Mouse (Mus musculus): Measurements from ENCODE around the gene C530008M17Rik. TPM values are rescaled to one million over a fixed set of nuclear protein-coding genes. Genes with fewer than 3 reads are reported as not detected.

Gene C530008M17Rik
- total RNA-seq, 2 experiments from 2014 or later, result 89.9 to 92.4 TPM

- Histone ChIP-seq H3K4me3 (no peak overlapping the region), H3K27ac (no peak overlapping the region)
- peak; percentile 97 for TF ChIP-seq CTCF (conservative IDR thresholded peaks at IDR 0.05)
- peak; percentile 68 to 85 for DNase-seq (ENCODE audit: low spot score in 2 of 2)
These were observed 187.1 kb downstream of the C530008M17Rik start for GRCm38 (mm10) chr5:76843448-76843847.

DNA sequence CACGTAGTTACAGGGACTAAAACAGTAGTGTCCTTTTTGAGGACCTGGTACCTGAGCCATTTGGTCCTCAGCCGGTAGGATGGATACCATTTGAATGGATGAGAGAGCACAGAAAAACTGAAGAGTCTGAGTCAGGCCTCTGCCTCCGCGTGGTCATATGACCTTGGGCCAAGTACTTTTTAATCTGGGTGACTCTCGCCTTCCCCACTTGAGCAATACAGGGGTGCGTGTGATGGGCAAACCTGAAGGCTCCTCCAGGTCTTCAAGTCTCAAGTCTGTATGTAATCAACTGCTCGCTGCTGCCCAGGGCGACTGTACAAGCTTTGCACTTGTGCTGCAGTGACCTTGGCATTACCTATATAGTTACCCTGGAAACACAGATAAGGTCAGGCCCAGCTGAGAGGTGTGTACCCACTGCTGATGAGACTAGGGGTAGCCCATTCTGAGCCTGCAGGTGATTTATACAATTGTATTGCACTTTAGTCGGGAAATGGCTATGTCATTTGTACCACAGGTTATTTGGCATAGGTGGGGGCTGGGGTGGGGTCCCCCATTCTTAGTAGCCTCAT is 187.6 kb downstream of the C530008M17Rik start:
- no peak for DNase-seq (ENCODE audit: low spot score in 2 of 2)
- Histone ChIP-seq H3K27ac (no peak overlapping the region; the same call in 1 of the 2 replicates), H3K4me3 (no peak overlapping the region)
- no peak for TF ChIP-seq CTCF (conservative IDR thresholded peaks at IDR 0.05)

DNA sequence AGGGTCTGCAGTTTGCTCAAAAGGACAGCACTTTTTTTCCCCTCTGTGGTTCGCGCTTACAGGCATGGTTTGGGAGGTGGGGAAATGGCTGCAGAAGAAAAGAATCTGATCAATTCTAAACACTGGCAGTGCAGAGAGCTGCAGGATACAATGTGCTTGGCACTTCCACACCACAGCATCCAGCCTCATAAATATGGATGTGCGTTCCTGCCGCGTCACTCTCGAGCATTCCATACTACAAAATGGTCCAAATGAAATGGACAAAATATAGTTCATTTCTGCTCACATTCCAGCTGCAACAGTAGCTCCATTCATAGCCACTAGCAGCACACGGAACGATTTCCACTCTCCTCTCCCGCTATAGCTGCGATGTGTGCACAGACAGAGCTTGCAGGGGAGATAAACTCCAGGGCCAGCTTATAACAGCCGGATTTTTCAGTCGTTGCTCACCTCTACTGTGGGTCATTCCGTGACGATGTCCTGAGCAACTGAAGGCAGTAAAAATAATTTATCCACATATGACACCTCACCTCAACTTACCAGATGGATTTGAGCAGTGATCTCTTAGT is 188.4 kb downstream of the C530008M17Rik start:
- no peak for DNase-seq (ENCODE audit: low spot score in 2 of 2)
- TF ChIP-seq CTCF (conservative IDR thresholded peaks at IDR 0.05), result no peak
- Histone ChIP-seq H3K4me3 (no peak overlapping the region), H3K27ac (no peak overlapping the region)

DNA sequence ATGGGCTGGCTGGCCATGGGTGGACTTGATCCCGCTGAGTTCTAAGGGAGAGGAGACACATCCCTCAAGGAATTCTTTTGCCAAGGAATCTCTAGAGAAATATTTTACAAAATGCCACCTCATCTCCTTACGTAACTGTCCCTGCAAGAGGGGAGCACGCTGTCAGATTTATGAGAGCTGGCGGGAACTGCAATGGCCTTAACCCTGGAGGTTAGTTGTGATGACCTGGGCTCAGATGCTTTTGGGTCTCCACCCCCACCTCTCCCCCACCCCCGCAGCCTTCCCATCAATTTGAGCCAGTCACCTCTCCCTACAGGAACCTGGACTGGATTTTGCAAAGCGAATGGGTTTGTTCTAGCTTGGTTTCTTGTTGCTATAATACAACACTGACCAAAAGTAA is 190.8 kb downstream of the C530008M17Rik start:
- DNase-seq (ENCODE audit: low spot score in 2 of 2), result no peak
- Histone ChIP-seq H3K4me3 (no peak overlapping the region), H3K27ac (no peak overlapping the region)
- no peak for TF ChIP-seq CTCF (conservative IDR thresholded peaks at IDR 0.05)

DNA sequence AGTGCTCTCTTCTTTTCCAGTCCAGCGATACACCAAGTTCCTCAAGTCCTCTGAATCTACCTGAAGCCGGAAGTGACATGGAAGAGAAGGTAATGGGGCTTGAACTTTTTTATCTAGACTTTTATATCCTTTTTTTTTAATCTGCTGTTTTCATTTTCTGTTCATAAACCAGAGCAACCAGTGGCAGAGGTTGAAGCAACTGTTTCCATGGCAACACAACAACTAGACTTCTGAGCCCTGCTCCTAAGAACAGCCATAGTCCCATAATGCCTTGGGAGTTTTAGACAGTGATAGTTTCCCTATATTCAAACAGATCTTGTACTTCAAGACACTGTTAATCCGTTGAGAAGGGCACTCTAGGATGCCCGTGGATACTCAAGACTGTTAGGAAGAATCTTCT is 195.0 kb downstream of the C530008M17Rik start:
- Histone ChIP-seq H3K27ac (no peak overlapping the region), H3K4me3 (no peak overlapping the region)
- TF ChIP-seq CTCF (conservative IDR thresholded peaks at IDR 0.05), result no peak
- DNase-seq (ENCODE audit: low spot score in 2 of 2), result no peak

GRCm38 (mm10) chr5:76853549-76853948 is 197.2 kb downstream of the C530008M17Rik start:
- DNase-seq (ENCODE audit: low spot score in 2 of 2), result peak; percentile 60 to 84
- TF ChIP-seq CTCF (conservative IDR thresholded peaks at IDR 0.05), result peak; percentile 100
- H3K27ac ChIP-seq, result no peak overlapping the region
- H3K4me3 ChIP-seq, result no peak overlapping the region

DNA sequence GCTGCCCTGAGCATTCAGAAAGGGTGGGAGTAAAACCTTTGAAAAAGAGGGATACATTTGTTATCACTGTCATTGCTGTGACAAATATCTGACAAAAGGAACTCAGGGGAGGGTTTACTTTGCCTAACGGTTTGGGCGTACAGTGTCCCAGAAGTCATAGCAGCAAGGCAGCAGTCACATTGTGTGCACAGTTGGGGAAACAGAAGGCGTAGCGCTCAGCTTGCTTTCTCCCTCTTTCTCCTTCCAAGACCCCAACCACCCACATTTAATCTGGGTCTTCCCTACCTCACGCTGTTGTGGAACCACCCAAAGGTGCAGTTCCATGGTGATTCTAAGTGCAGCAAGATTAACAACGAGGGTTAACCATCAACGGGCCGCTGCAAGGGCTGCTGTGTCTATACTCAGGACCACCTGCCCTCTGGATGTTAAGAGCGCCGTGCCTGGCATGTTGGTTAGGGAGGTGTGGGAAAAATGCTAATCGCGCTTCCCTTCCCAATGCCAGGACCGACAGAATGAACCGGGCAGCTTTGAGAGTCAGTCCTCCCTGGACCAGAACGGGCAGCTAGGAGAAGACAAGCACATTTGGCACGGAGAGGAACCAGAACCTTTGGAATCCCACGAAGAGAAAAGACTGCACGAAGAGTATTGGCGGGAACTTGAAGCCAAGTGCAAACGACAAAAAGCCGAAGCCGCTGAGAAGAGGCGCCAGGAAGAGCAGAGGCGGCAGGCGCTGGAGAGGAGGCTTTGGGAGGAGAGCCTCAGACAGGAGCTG is 199.7 kb downstream of the C530008M17Rik start:
- Histone ChIP-seq H3K27ac (peak overlapping the region; percentile 36; the same call in 1 of the 2 replicates), H3K4me3 (peak overlapping the region; percentile 41)
- peak in 1 of 2 experiments; percentile 42 for DNase-seq (ENCODE audit: low spot score in 2 of 2)
- no peak for TF ChIP-seq CTCF (conservative IDR thresholded peaks at IDR 0.05)

- no peak for DNase-seq (ENCODE audit: low spot score in 2 of 2)
- no peak for TF ChIP-seq CTCF (conservative IDR thresholded peaks at IDR 0.05)
- Histone ChIP-seq H3K4me3 (peak overlapping the region; percentile 41), H3K27ac (0 out of 2 replicates have a peak overlapping the region, but pooled peaks have one; percentile 10)
These were observed 201.0 kb downstream of the C530008M17Rik start for GRCm38 (mm10) chr5:76857103-76858015.

DNA sequence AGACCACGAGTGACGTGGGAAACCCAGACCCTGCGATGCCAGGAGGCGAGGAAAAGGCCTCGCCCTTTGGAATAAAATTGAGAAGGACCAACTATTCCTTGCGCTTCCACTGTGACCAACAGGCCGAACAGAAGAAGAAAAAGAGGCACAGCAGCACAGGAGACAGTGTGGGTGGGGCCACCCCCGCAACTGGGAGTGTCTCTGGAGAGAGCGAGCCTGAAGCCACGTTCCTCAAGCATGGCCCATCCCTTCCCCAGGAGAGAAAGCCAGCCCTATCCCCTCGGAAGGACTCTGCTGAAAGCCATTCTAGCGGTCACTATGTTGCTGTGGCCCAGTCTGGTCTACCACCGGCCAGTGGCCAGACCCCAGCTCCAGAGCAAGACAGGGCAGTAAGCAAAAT is 202.1 kb downstream of the C530008M17Rik start:
- H3K4me3 ChIP-seq, result no peak overlapping the region
- no peak overlapping the region for H3K27ac ChIP-seq
- TF ChIP-seq CTCF (conservative IDR thresholded peaks at IDR 0.05), result no peak
- DNase-seq (ENCODE audit: low spot score in 2 of 2), result no peak

DNA sequence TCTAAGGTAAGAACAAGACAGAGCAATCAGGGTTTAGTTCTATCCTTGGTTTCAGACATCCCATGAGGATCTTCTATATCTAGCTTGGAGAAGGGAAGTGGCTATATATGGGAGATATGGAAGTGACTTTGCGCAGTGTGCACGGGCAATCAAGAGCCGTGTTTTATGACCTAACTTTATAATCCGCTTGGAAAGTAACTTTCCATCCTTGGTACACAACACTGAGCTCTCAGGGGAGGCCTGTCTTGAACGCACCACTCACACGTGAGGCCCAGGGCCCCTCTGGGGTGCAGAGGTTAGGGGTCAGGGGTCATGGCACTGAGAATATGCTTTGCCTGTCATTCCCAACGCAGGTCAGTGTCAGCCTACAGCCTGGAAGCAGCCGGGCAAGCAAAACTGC is 210.5 kb downstream of the C530008M17Rik start:
- DNase-seq (ENCODE audit: low spot score in 2 of 2), result peak in 1 of 2 experiments; percentile 2
- TF ChIP-seq CTCF (conservative IDR thresholded peaks at IDR 0.05), result no peak
- no peak overlapping the region for H3K4me3 ChIP-seq
- H3K27ac ChIP-seq, result no peak overlapping the region

GRCm38 (mm10) chr5:76868693-76869286 is 212.5 kb downstream of the C530008M17Rik start:
- no peak for TF ChIP-seq CTCF (conservative IDR thresholded peaks at IDR 0.05)
- peak overlapping the region; percentile 40 for H3K4me3 ChIP-seq
- DNase-seq (ENCODE audit: low spot score in 2 of 2), result peak in 1 of 2 experiments; percentile 29

GRCm38 (mm10) chr5:76869553-76869952 is 213.2 kb downstream of the C530008M17Rik start:
- no peak for TF ChIP-seq CTCF (conservative IDR thresholded peaks at IDR 0.05)
- peak overlapping the region; percentile 40; the same call in 1 of the 2 replicates for H3K4me3 ChIP-seq
- peak in 1 of 2 experiments; percentile 3 for DNase-seq (ENCODE audit: low spot score in 2 of 2)
- no peak overlapping the region for H3K27ac ChIP-seq

More at GRCm38 (mm10) chr5:76868693-76869286, 212.5 kb downstream of the C530008M17Rik start:
- H3K27ac ChIP-seq, result no peak overlapping the region
